Mouse (Mus musculus) neural tube, embryonic 12.5 days (tissue): Measurements from ENCODE around the gene Fcho2. TPM values are rescaled to one million over a fixed set of nuclear protein-coding genes. Genes with fewer than 3 reads are reported as not detected.

Experiments
- ATAC-seq: fragments of 200-750 bp; cut with Nextera tagmentation; 2 replicates; pipeline ENCODE4 v1.8.0; 2017; ENCODE audit warnings: low read depth, mild to moderate bottlenecking, moderate TSS enrichment, moderate library complexity; ENCODE audit not compliant: low FRiP score
- H3K27ac ChIP-seq: fragments of 300-500 bp; sonication (generic); 2 replicates; pipeline ENCODE4 v1.5.1; 2016
- H3K27me3 ChIP-seq: fragments of 300-500 bp; sonication (generic); replicated peaks from 2 replicates; pipeline ENCODE4 v1.6.1; 2016; ENCODE audit warnings: mild to moderate bottlenecking
- H3K36me3 ChIP-seq: fragments of 300-500 bp; sonication (generic); 2 replicates; pipeline ENCODE4 v1.6.1; 2016; ENCODE audit warnings: mild to moderate bottlenecking
- H3K4me1 ChIP-seq: fragments of 300-500 bp; sonication (generic); 2 replicates; pipeline ENCODE4 v1.6.1; 2016
- H3K4me2 ChIP-seq: fragments of 300-500 bp; sonication (generic); replicated peaks from 2 replicates; pipeline ENCODE4 v1.6.1; 2016; ENCODE audit warnings: mild to moderate bottlenecking
- H3K4me3 ChIP-seq: fragments of 300-500 bp; sonication (generic); 2 replicates; pipeline ENCODE4 v1.5.1; 2016
- H3K9ac ChIP-seq: fragments of 300-500 bp; sonication (generic); 2 replicates; pipeline ENCODE4 v1.6.1; 2016; ENCODE audit warnings: mild to moderate bottlenecking
- H3K9me3 ChIP-seq: fragments of 300-500 bp; sonication (generic); 2 replicates; pipeline ENCODE4 v1.6.1; 2016; ENCODE audit warnings: mild to moderate bottlenecking
- WGBS: fragments of 180-500 bp; shearing (Covaris S2); methylation state at CpG from one replicate; pipeline ENCODE4 v1.1.7; 2016; 5-methylcytosine and 5-hydroxymethylcytosine counted together
- polyA plus RNA-seq: library from polyadenylated mRNA; unstranded; fragments of >200 nt; fragmentation: Nextera tagmentation; extraction: Ambion mirVana; gene quantifications from 2 replicates; pipeline ENCODE4 v1.2.1, GENCODE M21; 2016

Gene Fcho2
- polyA plus RNA-seq, 1 experiment from 2014 or later: 37.8 TPM

DNA sequence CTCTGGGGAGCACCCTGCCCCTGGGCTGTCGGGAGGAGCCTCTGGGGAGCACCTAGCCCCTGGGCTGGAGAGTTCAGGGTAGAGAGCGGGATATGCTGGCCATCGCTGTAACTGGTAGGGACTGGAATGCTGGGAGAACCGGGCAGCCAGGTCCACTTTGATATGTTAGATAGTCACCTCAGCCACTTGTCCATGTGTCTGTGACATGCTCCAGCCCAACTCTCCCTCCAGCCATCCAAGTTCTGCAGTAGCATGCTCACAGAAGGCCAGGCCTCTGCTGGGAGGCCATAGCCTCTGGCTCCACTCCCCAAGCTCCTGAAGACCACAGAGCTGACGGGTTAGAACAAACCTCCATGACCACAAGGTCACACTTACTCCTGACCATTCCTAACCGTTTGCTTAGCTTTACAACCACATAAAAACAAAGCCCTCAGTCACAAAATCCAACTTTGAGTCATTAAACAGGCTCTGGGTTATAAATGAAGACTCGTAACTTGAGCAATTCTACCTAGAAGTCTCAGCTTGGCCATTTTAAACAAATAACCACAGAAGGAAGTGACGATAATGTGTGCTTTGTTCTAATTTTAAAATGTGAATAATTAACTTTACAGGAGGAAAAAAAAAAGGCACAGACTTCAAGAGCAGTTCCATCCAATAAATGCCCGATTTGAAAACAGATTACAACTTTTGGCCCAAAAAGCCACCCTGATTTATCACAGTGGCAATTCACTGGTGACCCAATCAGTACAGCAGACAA lies 130.9 kb downstream of the Fcho2 start:
- Histone ChIP-seq H3K4me2 (no peak overlapping the region), H3K27ac (no peak overlapping the region), H3K9me3 (no peaks in the 10 kb centered on the region), H3K36me3 (no peaks in the 10 kb centered on the region), H3K4me3 (no peak overlapping the region), H3K27me3 (no peaks in the 10 kb centered on the region), H3K4me1 (peaks cover 5% of the 10 kb centered on the region; the same call in 1 of the 2 replicates), H3K9ac (no peak overlapping the region)
- no peak for ATAC-seq
- 59% methylated on average over 9 of the region's 9 CpGs for WGBS

DNA sequence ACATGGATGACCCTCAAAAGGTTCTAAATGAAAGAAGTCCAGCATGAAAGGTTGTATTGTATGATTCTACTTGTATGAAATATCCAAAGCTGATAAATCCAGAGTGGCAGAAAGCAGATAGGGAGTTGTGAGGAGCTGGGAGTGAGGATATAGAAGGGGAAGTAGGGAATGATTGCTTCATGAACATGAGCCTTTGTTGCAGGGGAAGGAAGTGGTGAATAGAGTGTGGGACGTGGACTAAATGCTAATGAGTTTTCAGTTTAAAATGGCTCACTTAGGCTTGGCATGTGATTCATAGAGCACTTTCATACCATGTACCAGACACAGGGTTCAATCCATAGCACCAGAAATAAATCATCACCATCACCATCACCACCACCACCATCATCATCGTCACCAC lies 131.8 kb downstream of the Fcho2 start:
- no peak for ATAC-seq
- Histone ChIP-seq H3K36me3 (no peaks in the 10 kb centered on the region), H3K4me1 (peaks cover 5% of the 10 kb centered on the region; the same call in 1 of the 2 replicates), H3K4me2 (no peak overlapping the region), H3K9ac (no peak overlapping the region), H3K27me3 (no peaks in the 10 kb centered on the region), H3K4me3 (no peak overlapping the region), H3K27ac (no peak overlapping the region), H3K9me3 (no peaks in the 10 kb centered on the region)
- WGBS: 82% methylated on average over 2 of the region's 2 CpGs

DNA sequence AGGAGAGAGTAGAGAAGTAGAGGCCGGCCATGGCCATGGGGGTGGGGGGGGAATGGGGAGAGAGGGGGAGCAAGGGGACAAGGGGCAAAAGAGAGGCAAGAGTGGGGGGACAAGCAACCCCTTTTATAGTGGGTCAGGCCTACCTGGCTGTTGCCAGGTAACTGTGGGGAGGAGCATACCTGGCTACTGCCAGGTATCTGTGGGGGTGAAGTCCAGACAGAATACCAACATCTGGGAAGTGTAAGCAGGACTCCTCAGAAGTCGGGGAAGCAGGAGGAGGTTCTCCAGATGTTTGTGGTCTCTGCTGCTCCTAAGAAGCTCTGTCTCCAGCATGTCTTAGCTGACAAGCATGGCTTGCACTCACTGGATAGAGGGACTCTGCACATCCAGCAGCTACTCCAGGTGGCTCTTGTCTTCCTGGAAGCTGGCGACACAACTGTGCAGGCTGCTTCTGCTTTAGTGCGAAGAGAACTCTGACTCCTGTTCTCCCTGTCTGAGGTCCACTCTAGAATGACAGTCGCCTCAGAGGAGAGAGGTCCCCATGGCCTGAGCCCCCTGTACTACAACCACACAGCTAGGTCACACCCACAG lies 134.7 kb downstream of the Fcho2 start:
- Histone ChIP-seq H3K9ac (no peak overlapping the region), H3K27ac (no peak overlapping the region), H3K27me3 (no peaks in the 10 kb centered on the region), H3K4me3 (no peak overlapping the region), H3K4me1 (no peaks in the 10 kb centered on the region), H3K36me3 (no peaks in the 10 kb centered on the region), H3K9me3 (no peaks in the 10 kb centered on the region), H3K4me2 (no peak overlapping the region)
- 82% methylated on average over 5 of the region's 5 CpGs for WGBS
- no peak for ATAC-seq

DNA sequence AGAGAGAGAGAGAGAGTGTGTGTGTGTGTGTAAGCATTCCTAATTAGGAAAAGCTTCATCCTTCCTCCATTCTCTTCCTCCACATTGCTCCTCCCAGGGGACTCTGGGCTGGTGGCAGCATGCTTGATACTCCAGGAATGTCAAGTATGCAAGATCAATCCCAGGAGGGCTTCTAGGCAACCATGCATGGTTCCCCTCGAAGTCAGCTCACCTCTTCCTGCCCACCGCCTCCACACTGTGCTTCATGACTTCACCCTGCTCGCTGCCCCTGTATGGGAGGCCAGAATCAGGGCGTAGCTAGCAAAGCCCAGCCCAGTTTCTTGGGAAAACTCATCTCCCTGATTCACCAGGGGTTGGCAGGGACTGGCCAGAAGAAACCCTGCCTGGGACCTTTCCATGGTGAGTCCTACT lies 135.6 kb downstream of the Fcho2 start:
- H3K9me3 ChIP-seq: no peaks in the 10 kb centered on the region
- no peak overlapping the region for H3K9ac ChIP-seq
- no peak overlapping the region for H3K4me2 ChIP-seq
- no peaks in the 10 kb centered on the region for H3K36me3 ChIP-seq
- H3K27me3 ChIP-seq: no peaks in the 10 kb centered on the region
- 56% methylated on average over 4 of the region's 4 CpGs for WGBS
- H3K4me1 ChIP-seq: no peaks in the 10 kb centered on the region
- H3K4me3 ChIP-seq: no peak overlapping the region
- no peak overlapping the region for H3K27ac ChIP-seq
- no peak for ATAC-seq

DNA sequence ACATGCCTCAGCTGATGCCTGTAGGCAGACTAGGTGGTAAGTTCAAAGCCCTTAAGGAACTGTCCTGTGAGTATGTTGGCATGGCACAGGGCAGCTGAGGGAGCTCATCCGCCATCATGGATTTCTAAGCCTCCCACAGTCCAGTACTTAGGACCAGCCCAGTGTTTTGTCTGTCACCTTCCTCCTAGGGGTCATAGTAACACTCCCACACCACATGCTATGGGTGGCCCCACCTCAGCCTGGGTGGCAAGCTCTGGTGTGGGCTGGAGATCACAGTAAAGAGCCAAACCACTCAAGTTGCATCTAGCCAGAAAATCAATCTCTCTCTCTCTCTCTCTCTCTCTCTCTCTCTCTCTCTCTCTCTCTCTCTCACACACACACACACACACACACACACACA lies 136.0 kb downstream of the Fcho2 start:
- no peaks in the 10 kb centered on the region for H3K27me3 ChIP-seq
- no peaks in the 10 kb centered on the region for H3K4me1 ChIP-seq
- 93% methylated on average over 1 of the region's 1 CpGs for WGBS
- H3K4me3 ChIP-seq: no peak overlapping the region
- no peak overlapping the region for H3K9ac ChIP-seq
- no peak overlapping the region for H3K4me2 ChIP-seq
- ATAC-seq: no peak
- no peaks in the 10 kb centered on the region for H3K9me3 ChIP-seq
- no peaks in the 10 kb centered on the region for H3K36me3 ChIP-seq
- no peak overlapping the region for H3K27ac ChIP-seq

DNA sequence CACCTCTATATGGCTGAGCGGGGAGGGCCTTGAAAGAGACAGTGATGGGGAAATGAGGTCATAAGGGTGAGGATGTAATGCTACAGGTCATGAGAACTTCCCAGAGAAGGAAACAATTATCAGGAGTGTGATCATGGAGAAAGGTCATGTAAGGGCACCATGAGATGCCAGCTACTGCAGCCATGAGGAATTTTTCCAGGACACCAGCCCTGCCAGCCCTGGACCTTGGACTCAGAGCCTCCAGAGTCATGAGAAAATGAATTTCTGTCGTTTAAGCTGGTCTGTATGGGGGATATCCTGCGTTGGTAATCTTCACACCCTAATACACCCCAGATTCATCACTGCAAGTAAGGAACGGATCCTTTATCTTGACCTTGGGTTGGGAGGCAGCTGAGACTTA lies 141.3 kb downstream of the Fcho2 start:
- 77% methylated on average over 4 of the region's 4 CpGs for WGBS
- no peak overlapping the region for H3K27ac ChIP-seq
- H3K9me3 ChIP-seq: no peaks in the 10 kb centered on the region
- no peak overlapping the region for H3K4me3 ChIP-seq
- no peaks in the 10 kb centered on the region for H3K36me3 ChIP-seq
- H3K27me3 ChIP-seq: no peaks in the 10 kb centered on the region
- no peaks in the 10 kb centered on the region for H3K4me1 ChIP-seq
- no peak for ATAC-seq
- H3K9ac ChIP-seq: no peak overlapping the region
- no peak overlapping the region for H3K4me2 ChIP-seq

Other genes starting within 250 kb of the Fcho2 start
- not detected in 2 replicates for gene Tmem174, start 178.0 kb downstream of the Fcho2 start, polyA plus RNA-seq
- gene Tmem171, start 120.6 kb downstream of the Fcho2 start, polyA plus RNA-seq: not detected in 2 replicates
- 76.4 and 82.5 TPM in 2 replicates for gene Tnpo1, start 110.9 kb upstream of the Fcho2 start, polyA plus RNA-seq
- gene 1700024P04Rik, start 169.1 kb upstream of the Fcho2 start, polyA plus RNA-seq: not detected in 2 replicates